Mouse (Mus musculus): ENCODE measurements around the gene Olfr71.

Gene Olfr71

DNA sequence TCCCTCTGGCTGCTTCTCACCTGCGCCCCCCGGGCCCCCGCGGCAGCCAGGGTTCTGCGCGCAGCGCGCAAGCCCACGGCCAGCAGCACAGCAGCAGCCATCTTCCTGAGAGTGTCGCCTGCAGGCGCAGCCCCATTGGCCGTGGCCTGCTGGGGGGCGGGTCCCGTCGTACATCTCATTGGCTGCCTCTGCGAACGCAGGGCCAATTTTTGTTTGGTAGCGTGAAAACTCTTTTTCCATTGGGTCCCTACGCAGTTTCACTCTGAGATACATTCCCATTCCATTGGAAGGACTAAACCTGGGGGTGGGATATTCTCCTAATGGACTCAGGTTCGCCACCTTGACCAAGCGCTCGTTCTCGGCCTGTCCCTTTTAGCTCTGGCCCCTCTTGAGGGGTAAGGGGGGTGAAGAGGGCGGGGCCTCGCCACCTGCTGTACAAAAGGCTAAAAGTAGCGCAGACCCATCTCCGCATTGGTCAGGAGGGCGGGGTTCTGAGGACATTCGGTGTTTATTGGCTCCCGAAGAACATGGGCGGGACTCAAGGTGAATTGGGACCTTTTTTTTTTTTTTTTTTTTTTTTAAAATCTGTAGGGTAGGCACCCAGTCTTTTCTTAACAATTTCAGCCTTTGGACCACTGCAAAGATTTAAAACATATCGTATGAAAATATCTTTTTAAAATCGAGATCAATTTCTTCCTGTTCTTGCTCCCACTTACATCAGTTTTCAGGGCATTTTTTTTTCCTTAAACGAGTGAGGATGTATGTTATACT, 53.5 kb downstream of the Olfr71 start, which contains the start of gene Hint2:
Gene Hint2 (minus strand): TSS at position 128 of the 771 bp plus-strand sequence.
- peak; percentile 98 for DNase-seq (ENCODE audit: low read depth, low spot score)

DNA sequence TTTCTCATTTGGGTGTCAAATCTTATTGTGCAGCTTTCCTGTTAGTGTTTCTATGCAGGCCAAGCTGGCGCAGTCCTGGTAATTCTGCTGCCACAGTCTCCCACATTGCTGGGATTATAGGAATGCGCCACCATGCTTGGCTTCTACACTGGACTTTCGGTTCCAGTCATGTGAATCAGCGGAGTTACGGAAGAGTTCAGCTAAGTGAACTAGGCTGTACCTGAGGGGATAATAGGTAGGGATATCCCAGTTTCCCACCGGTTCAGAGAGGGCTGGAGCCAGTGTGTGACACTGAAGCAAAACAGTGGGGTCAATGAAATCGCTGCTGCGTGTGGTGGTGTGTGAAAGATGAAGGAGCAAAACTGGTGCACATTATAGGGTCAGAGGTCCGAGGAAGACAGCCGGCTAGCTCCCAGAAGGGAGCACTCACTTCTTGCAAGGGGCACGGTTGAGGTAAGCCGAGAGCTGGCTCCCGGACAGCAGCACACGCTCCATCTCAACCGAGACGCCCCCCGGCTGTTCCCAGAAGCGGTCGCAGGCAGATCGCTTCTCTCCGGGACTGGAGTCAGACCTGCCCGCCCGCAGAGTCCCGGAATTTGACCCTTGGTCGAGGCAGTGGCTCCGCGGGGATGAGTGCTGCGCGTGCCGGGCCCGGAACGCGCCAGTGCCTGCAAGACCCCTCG, 54.3 kb downstream of the Olfr71 start:
- DNase-seq (ENCODE audit: low read depth, low spot score): no peak

Data from 3T3-L1 (cell line).